Mouse (Mus musculus): ENCODE results near the gene Gfod2. TPM values are rescaled to one million over a fixed set of nuclear protein-coding genes. Genes with fewer than 3 reads are reported as not detected.

Gfod2 gene
- polyA plus RNA-seq, 1 experiment from 2014 or later = 16.0 TPM

GRCm38 (mm10) chr8:105753916-105754315, 4.5 kb downstream of the Gfod2 start:
- ATAC-seq (ENCODE audit: insufficient read depth, low FRiP score, low read depth) = no peak
- Histone ChIP-seq H3K9me3 (no peaks in the 10 kb centered on the region), H3K27me3 (replicated peaks) (no peaks in the 10 kb centered on the region), H3K27ac (no peak overlapping the region; the same call in 1 of the 2 replicates), H3K4me1 (peaks cover 24% of the 10 kb centered on the region), H3K4me3 (replicated peaks) (no peak overlapping the region), H3K4me2 (no peak overlapping the region), H3K9ac (no peak overlapping the region), H3K36me3 (no peaks in the 10 kb centered on the region)
- WGBS = 62% methylated on average over 2 of the region's 2 CpGs

DNA sequence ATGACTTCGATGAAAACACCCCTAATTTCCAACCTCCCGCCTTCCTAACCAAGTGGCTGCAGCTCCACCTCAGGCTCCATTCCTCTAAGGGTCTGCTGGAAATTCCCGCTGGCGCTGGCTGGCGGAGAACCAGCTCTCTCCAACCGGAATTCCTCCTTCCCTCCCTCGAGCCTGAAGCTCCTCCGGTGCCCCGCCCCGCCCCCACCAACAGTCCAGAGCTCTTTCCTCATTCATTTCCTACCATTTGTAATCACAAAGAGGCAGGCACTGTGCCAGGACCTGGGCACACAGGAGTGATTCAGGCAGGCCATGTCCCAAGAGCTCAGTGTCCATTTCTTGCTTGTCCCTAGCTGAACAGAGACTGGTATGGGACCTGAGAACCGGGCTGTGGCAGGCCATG, 7.9 kb downstream of the Gfod2 start:
- no peaks in the 10 kb centered on the region for H3K27me3 ChIP-seq (replicated peaks)
- H3K4me2 ChIP-seq = peak overlapping the region; percentile 37
- peak overlapping the region; percentile 12; the same call in 1 of the 2 replicates for H3K27ac ChIP-seq
- no peaks in the 10 kb centered on the region for H3K36me3 ChIP-seq
- H3K4me1 ChIP-seq = peaks cover 15% of the 10 kb centered on the region
- H3K9me3 ChIP-seq = no peaks in the 10 kb centered on the region
- no peak overlapping the region for H3K9ac ChIP-seq
- no peak overlapping the region for H3K4me3 ChIP-seq (replicated peaks)
- 20% methylated on average over 11 of the region's 11 CpGs for WGBS
- ATAC-seq (ENCODE audit: insufficient read depth, low FRiP score, low read depth) = peak; percentile 45; the same call in 1 of the 2 replicates

DNA sequence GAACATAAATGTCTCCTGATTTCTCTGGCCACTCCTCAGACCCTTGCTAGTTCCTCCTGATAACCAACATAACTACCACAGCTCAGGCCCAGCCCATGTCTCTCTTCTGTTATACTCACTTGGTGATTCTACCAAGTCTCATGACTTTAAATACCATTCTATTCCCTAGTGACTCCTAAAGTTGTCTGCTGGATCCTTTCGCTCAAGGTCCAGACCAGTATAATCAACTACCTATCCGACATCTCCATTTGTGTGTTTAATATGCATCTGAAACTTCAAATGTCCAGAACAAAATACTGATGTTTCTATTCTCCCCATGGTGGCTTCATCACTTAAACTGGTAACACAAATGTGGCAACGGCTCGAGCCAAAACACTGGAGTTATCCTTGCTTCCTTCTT, 15.2 kb downstream of the Gfod2 start:
- WGBS = 83% methylated on average over 4 of the region's 4 CpGs
- no peak overlapping the region for H3K4me3 ChIP-seq (replicated peaks)
- H3K9me3 ChIP-seq = no peaks in the 10 kb centered on the region
- no peaks in the 10 kb centered on the region for H3K4me1 ChIP-seq
- no peak overlapping the region for H3K9ac ChIP-seq
- H3K27me3 ChIP-seq (replicated peaks) = no peaks in the 10 kb centered on the region
- H3K36me3 ChIP-seq = no peaks in the 10 kb centered on the region
- H3K27ac ChIP-seq = no peak overlapping the region
- no peak for ATAC-seq (ENCODE audit: insufficient read depth, low FRiP score, low read depth)
- H3K4me2 ChIP-seq = no peak overlapping the region

GRCm38 (mm10) chr8:105739216-105739615, 19.2 kb downstream of the Gfod2 start:
- WGBS = 88% methylated on average over 5 of the region's 5 CpGs
- H3K27me3 ChIP-seq (replicated peaks) = no peaks in the 10 kb centered on the region
- no peak overlapping the region for H3K27ac ChIP-seq
- H3K9ac ChIP-seq = no peak overlapping the region
- H3K4me1 ChIP-seq = no peaks in the 10 kb centered on the region
- H3K9me3 ChIP-seq = no peaks in the 10 kb centered on the region
- H3K36me3 ChIP-seq = no peaks in the 10 kb centered on the region
- H3K4me3 ChIP-seq (replicated peaks) = no peak overlapping the region
- no peak for ATAC-seq (ENCODE audit: insufficient read depth, low FRiP score, low read depth)
- no peak overlapping the region for H3K4me2 ChIP-seq

DNA sequence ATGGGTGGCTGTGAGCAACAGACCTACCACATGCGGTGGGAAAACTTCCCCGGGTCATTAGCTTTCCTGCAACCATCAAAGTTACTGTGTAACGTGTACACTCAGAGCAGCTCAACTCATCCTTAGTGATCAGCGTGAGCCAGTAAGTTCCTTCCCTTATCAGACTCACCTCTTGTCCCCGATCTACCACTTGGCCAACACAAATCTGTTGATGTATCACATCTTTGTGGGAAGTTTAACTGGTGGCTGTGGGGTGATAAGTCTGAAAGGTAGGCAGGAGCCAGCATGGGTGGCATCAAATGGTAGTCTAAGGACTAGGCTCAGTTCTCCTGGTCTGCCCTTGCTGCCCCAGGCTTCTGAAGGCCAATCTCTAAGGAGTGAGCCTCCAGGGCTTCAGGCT, 26.3 kb downstream of the Gfod2 start:
- H3K9me3 ChIP-seq = no peaks in the 10 kb centered on the region
- H3K4me1 ChIP-seq = no peaks in the 10 kb centered on the region
- WGBS = 85% methylated on average over 5 of the region's 5 CpGs
- ATAC-seq (ENCODE audit: insufficient read depth, low FRiP score, low read depth) = no peak
- H3K27ac ChIP-seq = no peak overlapping the region
- H3K36me3 ChIP-seq = peaks cover 5% of the 10 kb centered on the region; the same call in 1 of the 2 replicates
- H3K4me3 ChIP-seq (replicated peaks) = no peak overlapping the region
- no peak overlapping the region for H3K9ac ChIP-seq
- H3K4me2 ChIP-seq = no peak overlapping the region
- no peaks in the 10 kb centered on the region for H3K27me3 ChIP-seq (replicated peaks)

GRCm38 (mm10) chr8:105727397-105728124, 30.9 kb downstream of the Gfod2 start:
- no peak for ATAC-seq (ENCODE audit: insufficient read depth, low FRiP score, low read depth)

GRCm38 (mm10) chr8:105725726-105726125, 32.7 kb downstream of the Gfod2 start:
- Histone ChIP-seq H3K27ac (no peak overlapping the region), H3K36me3 (peaks cover 6% of the 10 kb centered on the region; the same call in 1 of the 2 replicates), H3K4me3 (replicated peaks) (no peak overlapping the region), H3K9ac (no peak overlapping the region), H3K4me2 (no peak overlapping the region), H3K9me3 (no peaks in the 10 kb centered on the region), H3K27me3 (replicated peaks) (no peaks in the 10 kb centered on the region), H3K4me1 (no peaks in the 10 kb centered on the region)
- ATAC-seq (ENCODE audit: insufficient read depth, low FRiP score, low read depth) = no peak
- WGBS = 70% methylated on average over 5 of the region's 5 CpGs

More at GRCm38 (mm10) chr8:105727397-105728124, 30.9 kb downstream of the Gfod2 start:
- WGBS = 71% methylated on average over 18 of the region's 18 CpGs
- Histone ChIP-seq H3K27ac (peak overlapping the region; percentile 51; the same call in 1 of the 2 replicates), H3K9me3 (no peaks in the 10 kb centered on the region), H3K27me3 (replicated peaks) (no peaks in the 10 kb centered on the region), H3K4me2 (no peak overlapping the region), H3K4me3 (replicated peaks) (no peak overlapping the region), H3K9ac (no peak overlapping the region), H3K36me3 (peaks cover 6% of the 10 kb centered on the region; the same call in 1 of the 2 replicates), H3K4me1 (no peaks in the 10 kb centered on the region)

- Histone ChIP-seq H3K9ac (no peak overlapping the region), H3K4me3 (replicated peaks) (no peak overlapping the region), H3K27ac (no peak overlapping the region), H3K4me1 (no peaks in the 10 kb centered on the region), H3K9me3 (no peaks in the 10 kb centered on the region), H3K4me2 (no peak overlapping the region), H3K27me3 (replicated peaks) (no peaks in the 10 kb centered on the region), H3K36me3 (peaks cover 6% of the 10 kb centered on the region; the same call in 1 of the 2 replicates)
- WGBS = 89% methylated on average over 9 of the region's 9 CpGs
- ATAC-seq (ENCODE audit: insufficient read depth, low FRiP score, low read depth) = no peak
Observed at GRCm38 (mm10) chr8:105722861-105723260, 35.6 kb downstream of the Gfod2 start.

GRCm38 (mm10) chr8:105719637-105720036, 38.8 kb downstream of the Gfod2 start:
- H3K27ac ChIP-seq = no peak overlapping the region
- no peak for ATAC-seq (ENCODE audit: insufficient read depth, low FRiP score, low read depth)
- WGBS = 80% methylated on average over 4 of the region's 4 CpGs
- no peak overlapping the region for H3K9ac ChIP-seq
- H3K9me3 ChIP-seq = no peaks in the 10 kb centered on the region
- H3K36me3 ChIP-seq = no peaks in the 10 kb centered on the region
- H3K4me1 ChIP-seq = no peaks in the 10 kb centered on the region
- no peak overlapping the region for H3K4me3 ChIP-seq (replicated peaks)
- no peaks in the 10 kb centered on the region for H3K27me3 ChIP-seq (replicated peaks)
- no peak overlapping the region for H3K4me2 ChIP-seq

- Histone ChIP-seq H3K27me3 (replicated peaks) (no peaks in the 10 kb centered on the region), H3K4me1 (no peaks in the 10 kb centered on the region), H3K27ac (no peak overlapping the region), H3K9me3 (no peaks in the 10 kb centered on the region), H3K4me2 (no peak overlapping the region), H3K9ac (no peak overlapping the region), H3K4me3 (replicated peaks) (no peak overlapping the region), H3K36me3 (no peaks in the 10 kb centered on the region)
- ATAC-seq (ENCODE audit: insufficient read depth, low FRiP score, low read depth) = no peak
- 90% methylated on average over 15 of the region's 15 CpGs for WGBS
Observed at GRCm38 (mm10) chr8:105716302-105716945, 42.0 kb downstream of the Gfod2 start.

GRCm38 (mm10) chr8:105715042-105715441, 43.4 kb downstream of the Gfod2 start:
- Histone ChIP-seq H3K9me3 (no peaks in the 10 kb centered on the region), H3K9ac (no peak overlapping the region), H3K36me3 (no peaks in the 10 kb centered on the region), H3K27ac (peak overlapping the region; percentile 59; the same call in 1 of the 2 replicates), H3K4me1 (no peaks in the 10 kb centered on the region), H3K4me2 (no peak overlapping the region), H3K27me3 (replicated peaks) (no peaks in the 10 kb centered on the region), H3K4me3 (replicated peaks) (no peak overlapping the region)
- no peak for ATAC-seq (ENCODE audit: insufficient read depth, low FRiP score, low read depth)
- WGBS = 66% methylated on average over 6 of the region's 6 CpGs

DNA sequence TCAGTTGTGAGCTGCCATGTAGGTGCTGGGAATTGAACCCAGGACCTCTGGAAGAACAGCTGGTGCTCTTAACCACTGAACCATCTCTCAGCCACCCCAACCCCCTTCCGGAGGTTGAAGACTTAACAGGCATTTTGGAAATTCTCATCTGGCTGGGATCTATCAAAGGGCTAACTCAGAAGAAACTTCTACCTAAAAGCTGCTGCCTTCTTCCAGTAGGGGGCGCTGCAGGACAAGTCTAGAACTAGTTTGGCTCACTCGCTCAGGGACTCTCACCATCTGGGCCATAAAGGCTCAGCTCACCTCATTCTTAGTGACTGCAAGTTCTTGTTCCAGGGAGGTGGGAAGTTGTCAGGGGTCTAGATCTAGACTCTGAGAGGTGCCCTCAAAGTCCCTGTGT, 44.3 kb downstream of the Gfod2 start:
- no peaks in the 10 kb centered on the region for H3K4me1 ChIP-seq
- no peak for ATAC-seq (ENCODE audit: insufficient read depth, low FRiP score, low read depth)
- H3K36me3 ChIP-seq = no peaks in the 10 kb centered on the region
- no peak overlapping the region for H3K4me2 ChIP-seq
- no peak overlapping the region for H3K9ac ChIP-seq
- no peak overlapping the region for H3K4me3 ChIP-seq (replicated peaks)
- H3K27ac ChIP-seq = peak overlapping the region; percentile 59; the same call in 1 of the 2 replicates
- no peaks in the 10 kb centered on the region for H3K9me3 ChIP-seq
- H3K27me3 ChIP-seq (replicated peaks) = no peaks in the 10 kb centered on the region
- 5% methylated on average over 3 of the region's 3 CpGs for WGBS

All from stomach, embryonic 15.5 days (tissue).